Mouse (Mus musculus): ENCODE measurements around the gene Hoxd11. TPM values are rescaled to one million over a fixed set of nuclear protein-coding genes. Genes with fewer than 3 reads are reported as not detected.

Hoxd11 gene
- polyA plus RNA-seq, 2 experiments: 21.4 to 40.0 TPM

DNA sequence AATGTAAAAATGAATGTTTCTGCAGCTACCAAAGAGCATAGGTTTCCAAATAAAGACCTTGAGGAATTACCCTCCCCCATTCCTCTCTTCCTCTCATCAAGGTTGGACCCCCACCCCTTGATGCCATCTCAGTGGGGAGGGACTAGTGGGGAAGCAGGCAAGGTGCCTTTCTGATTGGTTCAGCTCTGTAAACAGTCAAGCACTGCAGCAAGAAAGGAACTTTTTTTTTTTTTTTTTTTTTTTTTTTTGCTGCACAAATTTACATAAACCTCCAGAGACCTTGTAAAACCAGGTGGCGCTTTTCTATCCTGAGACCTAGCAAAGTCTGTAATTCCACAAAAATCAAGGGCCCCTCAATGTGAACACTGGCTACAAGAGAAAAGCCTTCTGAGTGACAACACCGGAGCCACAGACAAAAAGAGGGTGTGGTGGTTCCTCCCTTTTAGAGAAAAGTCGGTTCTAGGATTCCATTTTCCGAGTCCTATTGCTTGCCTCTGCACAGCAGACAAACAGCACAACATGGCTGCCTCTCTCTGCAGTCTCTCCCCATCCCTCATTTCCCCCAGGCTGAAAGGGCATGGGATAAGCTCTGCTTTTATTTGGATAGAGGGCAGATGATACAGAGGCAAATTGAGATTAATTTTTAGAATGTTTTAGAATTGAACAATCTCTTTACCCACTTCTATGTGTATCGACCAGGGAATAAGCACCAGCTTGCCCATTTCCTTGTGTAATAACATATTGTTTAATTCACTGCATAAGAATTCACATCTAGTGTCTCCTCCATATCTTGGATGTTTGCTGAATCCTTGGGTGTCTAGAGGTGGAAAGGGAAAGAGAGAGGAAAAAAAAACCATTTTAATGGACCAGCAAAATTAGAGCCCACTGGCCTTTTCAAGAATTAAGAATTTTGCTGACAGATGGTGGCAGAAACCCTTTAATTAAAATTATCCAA, 30.4 kb downstream of the Hoxd11 start:
- H3K9me3 ChIP-seq (ENCODE audit: control insufficient read depth, low read length): no peaks in the 10 kb centered on the region
- no peak for DNase-seq (ENCODE audit: low spot score)
- no peak overlapping the region for H3K4me2 ChIP-seq (replicated peaks; ENCODE audit: low read depth, low read length, severe bottlenecking)
- no peak for TF ChIP-seq POLR2A (IDR thresholded peaks at IDR 0.05; ENCODE audit: borderline replicate concordance, extremely low read depth, insufficient read depth, insufficient read length)
- ATAC-seq (ENCODE audit: low FRiP score, low read depth): no peak
- H3K27ac ChIP-seq (replicated peaks; ENCODE audit: low read depth, low read length): no peak overlapping the region
- H3K4me3 ChIP-seq (replicated peaks; ENCODE audit: low read length): no peak overlapping the region
- no peak overlapping the region for H3K9ac ChIP-seq (ENCODE audit: low read depth, low read length, severe bottlenecking)
- WGBS: 8% methylated on average over 5 of the region's 5 CpGs
- H3K36me3 ChIP-seq (ENCODE audit: control insufficient read depth, insufficient read depth, low read length): no peaks in the 10 kb centered on the region
- H3K27me3 ChIP-seq (ENCODE audit: control insufficient read depth, insufficient read depth, low read length): peaks cover 90% of the 10 kb centered on the region
- H3K4me1 ChIP-seq (ENCODE audit: control insufficient read depth, insufficient read depth, low read length): peaks cover 6% of the 10 kb centered on the region

DNA sequence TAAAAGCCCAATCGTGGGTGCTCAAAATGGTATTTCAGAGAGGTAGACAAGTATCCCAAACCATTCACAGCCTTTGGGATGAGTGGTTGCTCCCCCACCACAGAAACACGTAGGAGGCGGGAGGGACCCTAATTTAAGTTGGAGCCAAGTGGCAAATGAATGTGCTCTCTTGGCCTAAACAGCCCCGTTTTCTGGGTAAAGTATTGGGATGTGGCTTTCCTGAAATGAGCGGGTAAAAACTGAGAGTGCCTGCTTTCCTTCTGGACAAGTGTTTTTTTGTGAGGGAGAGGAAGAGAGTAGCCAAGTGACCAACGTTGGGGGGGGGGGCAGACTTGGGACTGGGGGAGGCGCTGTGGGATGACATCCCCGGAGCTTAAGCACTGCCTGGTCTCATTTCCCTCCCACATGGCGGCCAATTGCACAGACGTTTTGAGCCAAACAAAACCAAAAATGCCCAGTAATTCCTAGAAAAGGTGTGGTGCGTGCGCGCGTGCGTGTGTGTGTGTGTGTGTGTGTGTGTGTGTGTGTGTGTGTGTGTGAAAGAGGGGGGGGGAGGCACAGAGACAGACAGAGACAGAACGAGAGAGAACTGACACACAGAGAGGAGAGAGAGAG, 31.7 kb downstream of the Hoxd11 start:
- Histone ChIP-seq H3K36me3 (ENCODE audit: control insufficient read depth, insufficient read depth, low read length) (no peaks in the 10 kb centered on the region), H3K4me3 (replicated peaks; ENCODE audit: low read length) (peak overlapping the region; percentile 47), H3K9ac (ENCODE audit: low read depth, low read length, severe bottlenecking) (peak overlapping the region; percentile 58; the same call in 1 of the 2 replicates), H3K4me2 (replicated peaks; ENCODE audit: low read depth, low read length, severe bottlenecking) (peak overlapping the region; percentile 68), H3K27ac (replicated peaks; ENCODE audit: low read depth, low read length) (no peak overlapping the region), H3K4me1 (ENCODE audit: control insufficient read depth, insufficient read depth, low read length) (peaks cover 5% of the 10 kb centered on the region; the same call in 1 of the 2 replicates), H3K27me3 (ENCODE audit: control insufficient read depth, insufficient read depth, low read length) (peaks cover 95% of the 10 kb centered on the region), H3K9me3 (ENCODE audit: control insufficient read depth, low read length) (no peaks in the 10 kb centered on the region)
- no peak for TF ChIP-seq POLR2A (IDR thresholded peaks at IDR 0.05; ENCODE audit: borderline replicate concordance, extremely low read depth, insufficient read depth, insufficient read length)
- DNase-seq (ENCODE audit: low spot score): no peak
- no peak for ATAC-seq (ENCODE audit: low FRiP score, low read depth)
- under 1% methylated on average over 16 of the region's 16 CpGs for WGBS

DNA sequence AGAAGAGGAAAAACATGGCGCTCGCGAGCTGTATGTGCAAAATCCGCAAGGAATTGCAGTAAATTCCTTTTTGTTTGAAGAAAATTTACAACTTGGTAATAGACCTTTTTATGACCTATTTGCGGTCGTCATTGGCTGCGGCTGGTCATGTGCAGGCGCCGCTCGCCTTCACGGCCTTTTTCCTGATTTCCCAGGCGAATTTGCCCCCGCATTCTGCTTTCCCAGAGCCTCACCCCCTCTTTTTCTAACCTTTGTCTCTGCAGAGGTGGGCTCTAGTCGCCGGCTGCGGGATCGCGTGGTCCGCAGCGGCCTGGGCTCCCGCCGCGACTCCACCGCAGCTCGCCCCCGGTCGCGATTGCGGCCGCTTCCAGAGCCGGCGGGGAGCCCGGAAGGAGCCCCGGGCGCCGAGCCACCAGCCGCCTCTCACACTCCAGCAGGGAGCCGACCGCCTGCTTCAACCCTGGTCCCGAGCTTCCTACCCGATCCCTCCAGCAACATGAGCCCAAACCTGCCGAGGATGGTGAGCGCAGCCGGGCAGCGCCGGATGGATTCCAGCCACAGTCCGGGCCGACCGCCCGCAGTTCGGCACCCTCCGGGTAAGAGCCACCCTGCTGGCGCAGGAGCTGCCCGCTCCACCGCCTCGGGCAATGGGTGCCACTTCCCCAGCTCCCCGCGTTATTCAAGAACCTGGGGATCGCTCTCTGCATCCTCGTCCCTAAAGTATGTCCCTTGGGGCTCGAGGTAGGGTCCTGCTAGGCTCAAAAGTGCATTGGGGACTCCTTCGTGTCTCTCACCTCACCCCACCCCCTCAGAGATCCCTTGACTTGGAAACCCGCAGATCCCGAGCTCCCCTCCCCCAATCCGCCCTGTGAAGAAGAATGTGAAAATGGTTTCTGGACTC, 32.6 kb downstream of the Hoxd11 start, which contains the start of the genes Hoxd3 and Hoxd4:
Hoxd3 (plus strand) TSS at position 207 of the 901 bp plus-strand sequence.
Hoxd4 (plus strand) TSS at position 209 of the 901 bp plus-strand sequence.
- peak within 1 kb of the TSS; percentile 68 for H3K4me2 ChIP-seq (replicated peaks; ENCODE audit: low read depth, low read length, severe bottlenecking)
- 1% methylated on average over 65 of the region's 65 CpGs for WGBS
- peaks cover 5% of the 10 kb centered on the region; the same call in 1 of the 2 replicates for H3K4me1 ChIP-seq (ENCODE audit: control insufficient read depth, insufficient read depth, low read length)
- peak within 1 kb of the TSS; percentile 58 for H3K9ac ChIP-seq (ENCODE audit: low read depth, low read length, severe bottlenecking)
- ATAC-seq (ENCODE audit: low FRiP score, low read depth) (0 out of 2 replicates have a peak, but pooled peaks have one; percentile 29), DNase-seq (ENCODE audit: low spot score) (peak; percentile 71)
- peaks cover 95% of the 10 kb centered on the region for H3K27me3 ChIP-seq (ENCODE audit: control insufficient read depth, insufficient read depth, low read length)
- peak within 1 kb of the TSS; percentile 58 for H3K27ac ChIP-seq (replicated peaks; ENCODE audit: low read depth, low read length)
- H3K4me3 ChIP-seq (replicated peaks; ENCODE audit: low read length): peak within 1 kb of the TSS; percentile 47
- no peaks in the 10 kb centered on the region for H3K36me3 ChIP-seq (ENCODE audit: control insufficient read depth, insufficient read depth, low read length)
- H3K9me3 ChIP-seq (ENCODE audit: control insufficient read depth, low read length): no peaks in the 10 kb centered on the region
- no peak for TF ChIP-seq POLR2A (IDR thresholded peaks at IDR 0.05; ENCODE audit: borderline replicate concordance, extremely low read depth, insufficient read depth, insufficient read length)

DNA sequence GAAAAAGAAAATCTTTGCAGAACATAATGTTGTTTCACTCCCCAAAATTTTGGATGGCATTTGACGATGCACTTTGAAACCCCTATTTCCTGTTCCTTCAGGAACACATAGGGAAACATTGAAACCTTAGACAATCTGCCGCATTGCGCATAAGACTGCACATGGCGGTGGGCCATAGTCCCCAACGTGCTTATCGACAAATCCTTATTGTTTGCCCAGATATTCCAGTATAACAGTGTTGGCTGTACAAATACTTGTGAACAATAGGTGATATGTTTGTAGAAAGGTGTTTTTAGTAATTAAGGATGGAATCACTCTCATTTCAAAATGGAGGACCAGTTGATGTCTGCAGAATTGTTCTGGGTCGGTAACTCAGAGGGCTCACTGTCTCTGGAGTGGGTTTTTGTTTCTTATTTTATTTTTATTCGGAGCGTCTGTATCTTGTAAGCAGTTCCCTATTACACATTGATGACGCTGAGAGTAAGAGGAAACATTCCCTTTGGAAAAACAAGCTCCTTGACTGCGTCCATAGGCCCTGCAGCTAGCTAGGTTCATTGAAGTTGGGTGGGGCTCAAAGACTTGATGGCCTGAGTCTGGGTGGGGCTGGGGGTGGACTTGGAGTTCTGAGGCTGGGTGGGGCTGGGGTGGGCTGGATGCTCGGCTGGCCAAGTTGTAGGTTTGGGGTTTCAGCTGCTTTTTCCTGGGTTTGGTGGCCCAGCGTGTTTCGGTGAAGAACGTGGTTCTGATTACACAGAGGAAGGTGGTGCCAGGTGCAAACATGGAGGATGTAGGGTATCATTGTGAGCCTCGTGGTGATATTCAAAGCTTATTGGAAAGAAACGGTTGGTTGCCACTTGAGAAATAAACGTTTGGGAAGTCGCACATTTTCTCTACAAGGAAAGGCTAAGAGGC, 34.1 kb downstream of the Hoxd11 start:
- WGBS: 7% methylated on average over 19 of the region's 19 CpGs
- Histone ChIP-seq H3K4me3 (replicated peaks; ENCODE audit: low read length) (peak overlapping the region; percentile 47), H3K4me2 (replicated peaks; ENCODE audit: low read depth, low read length, severe bottlenecking) (peak overlapping the region; percentile 48; the same call in 1 of the 2 replicates), H3K9ac (ENCODE audit: low read depth, low read length, severe bottlenecking) (no peak overlapping the region), H3K36me3 (ENCODE audit: control insufficient read depth, insufficient read depth, low read length) (no peaks in the 10 kb centered on the region), H3K27me3 (ENCODE audit: control insufficient read depth, insufficient read depth, low read length) (peaks cover 94% of the 10 kb centered on the region), H3K4me1 (ENCODE audit: control insufficient read depth, insufficient read depth, low read length) (peaks cover 5% of the 10 kb centered on the region; the same call in 1 of the 2 replicates), H3K9me3 (ENCODE audit: control insufficient read depth, low read length) (no peaks in the 10 kb centered on the region), H3K27ac (replicated peaks; ENCODE audit: low read depth, low read length) (no peak overlapping the region)
- ATAC-seq (ENCODE audit: low FRiP score, low read depth): no peak
- no peak for TF ChIP-seq POLR2A (IDR thresholded peaks at IDR 0.05; ENCODE audit: borderline replicate concordance, extremely low read depth, insufficient read depth, insufficient read length)
- DNase-seq (ENCODE audit: low spot score): no peak
